ENCODE assay signal across 8 mouse cellular contexts in genomic region chr19:24557456-24557855, GRCm38 (mm10). TPM values are rescaled to one million over a fixed set of nuclear protein-coding genes. Genes with fewer than 3 reads are reported as not detected.
DNase-seq lines count a peak whose midpoint lies in the region; ATAC-seq and TF ChIP-seq lines count a peak whose summit lies in the region.

No protein-coding gene starts in this region.

- no peaks in the 10 kb centered on the region for H3K36me3 ChIP-seq in forebrain, embryonic 14.5 days (ENCODE audit: control insufficient read depth, insufficient read depth, low read length)
- H3K36me3 ChIP-seq in midbrain, embryonic 14.5 days (ENCODE audit: control insufficient read depth, insufficient read depth, low read length): no peaks in the 10 kb centered on the region

- 1% methylated on average over 11 of the region's 11 CpGs for WGBS in forebrain, embryonic 14.5 days
- 2% methylated on average over 11 of the region's 11 CpGs for WGBS in midbrain, embryonic 14.5 days

- peaks cover 5% of the 10 kb centered on the region for H3K4me1 ChIP-seq in forebrain, embryonic 14.5 days (ENCODE audit: control insufficient read depth, insufficient read depth, low read length)
- H3K4me1 ChIP-seq in midbrain, embryonic 14.5 days (ENCODE audit: control insufficient read depth, insufficient read depth, low read length): peaks cover 15% of the 10 kb centered on the region

- 0 out of 2 replicates have a peak overlapping the region, but pooled peaks have one; percentile 11 for H3K4me3 ChIP-seq in gastrocnemius, adult 2 months
- H3K4me3 ChIP-seq in forebrain, embryonic 14.5 days (ENCODE audit: low read depth, low read length): no peak overlapping the region
- H3K4me3 ChIP-seq in midbrain, embryonic 14.5 days (replicated peaks; ENCODE audit: low read depth, low read length): 0 out of 2 replicates have a peak overlapping the region, but pooled peaks have one; percentile 10

- intact Hi-C loops in gastrocnemius, adult 2 months (cut with DNase I): loop anchor here (10.0 kb wide), 1 partner anchor 403 kb away; no protein-coding TSS in a partner anchor
- intact Hi-C loops in gastrocnemius, postnatal 36 days (cut with DNase I): no loop called here

- H3K9me3 ChIP-seq in forebrain, embryonic 14.5 days (replicated peaks; ENCODE audit: control insufficient read depth, low read length): no peaks in the 10 kb centered on the region
- no peaks in the 10 kb centered on the region for H3K9me3 ChIP-seq in midbrain, embryonic 14.5 days (ENCODE audit: control insufficient read depth, low read length)

- peak overlapping the region; percentile 98; the same call in 1 of the 2 replicates for H3K4me2 ChIP-seq in forebrain, embryonic 14.5 days (ENCODE audit: low read length)
- H3K4me2 ChIP-seq in midbrain, embryonic 14.5 days (ENCODE audit: low read length): peak overlapping the region; percentile 96

- TF ChIP-seq CTCF in gastrocnemius, adult 2 months (IDR thresholded peaks at IDR 0.05): no peak; the same call in 1 of the 2 replicates

- no peak for DNase-seq in gastrocnemius, adult 2 months
- DNase-seq in gastrocnemius, postnatal 36 days: no peak
- peak; percentile 14 for DNase-seq in WW6 (ENCODE audit: low read depth, low spot score)
- peak; percentile 28 for DNase-seq in forebrain, embryonic 14.5 days (ENCODE audit: low spot score)
- peak; percentile 49 to 67 for DNase-seq in kidney, postnatal 4 days
- DNase-seq in midbrain, embryonic 14.5 days: peak; percentile 64
- DNase-seq in thymus, postnatal 25 days: peak; percentile 33

- no peak overlapping the region for H3K9ac ChIP-seq in forebrain, embryonic 14.5 days (ENCODE audit: low read length)
- H3K9ac ChIP-seq in midbrain, embryonic 14.5 days (replicated peaks; ENCODE audit: low read length): no peak overlapping the region

- H3K27me3 ChIP-seq in forebrain, embryonic 14.5 days (replicated peaks; ENCODE audit: control insufficient read depth, insufficient read depth, low read length): peaks cover 13% of the 10 kb centered on the region
- peaks cover 7% of the 10 kb centered on the region; the same call in 1 of the 2 replicates for H3K27me3 ChIP-seq in midbrain, embryonic 14.5 days (ENCODE audit: control insufficient read depth, insufficient read depth, low read length)

- no peak for ATAC-seq in forebrain, embryonic 14.5 days
- no peak for ATAC-seq in midbrain, embryonic 14.5 days (ENCODE audit: low FRiP score, low TSS enrichment)
- ATAC-seq in inflammation-experienced regulatory T-cells, adult 6 months: no peak

- H3K27ac ChIP-seq in gastrocnemius, adult 2 months: no peak overlapping the region
- H3K27ac ChIP-seq in forebrain, embryonic 14.5 days (ENCODE audit: low read depth, low read length): no peak overlapping the region
- H3K27ac ChIP-seq in midbrain, embryonic 14.5 days (replicated peaks; ENCODE audit: low read depth, low read length): no peak overlapping the region

RNA-seq across cellular contexts. Expression of gene Pip5k1b, which starts 1.8 kb away (rescaled TPM):
- under 1 TPM; 0.23 to 0.53 TPM for total RNA-seq in gastrocnemius, adult 2 months (2021)
- under 1 TPM; 0.44 to 0.46 TPM for total RNA-seq in gastrocnemius, postnatal 36 days (2021)
- polyA plus RNA-seq in forebrain, embryonic 14.5 days (2014; fragmentation: Nextera tagmentation; extraction: Ambion mirVana): 1.8 and 2.1 TPM in 2 replicates
- polyA plus RNA-seq in midbrain, embryonic 14.5 days (2014; fragmentation: Nextera tagmentation; extraction: Ambion mirVana): 1.4 and 2.1 TPM in 2 replicates
- polyA plus RNA-seq in inflammation-experienced regulatory T-cells, adult 6 months (2017; shearing (Covaris generic)): 1 to 10 TPM in 2 of 3 experiments, under 1 TPM in 1; 0.36 to 9.4 (median 6.9) TPM

Comparison
In these comparisons a context has a peak if more than half of its experiments do, and no peak if none do; other contexts are left out.
1. DNase-seq: peak in WW6 (single experiment), forebrain, embryonic 14.5 days (single experiment), kidney, postnatal 4 days (2 of 2), midbrain, embryonic 14.5 days (single experiment) and thymus, postnatal 25 days (single experiment); none in gastrocnemius, adult 2 months (single experiment) and gastrocnemius, postnatal 36 days (0 of 2).